Comparison of ENCODE assay signal across 13 mouse cellular contexts in the genomic region with DNA sequence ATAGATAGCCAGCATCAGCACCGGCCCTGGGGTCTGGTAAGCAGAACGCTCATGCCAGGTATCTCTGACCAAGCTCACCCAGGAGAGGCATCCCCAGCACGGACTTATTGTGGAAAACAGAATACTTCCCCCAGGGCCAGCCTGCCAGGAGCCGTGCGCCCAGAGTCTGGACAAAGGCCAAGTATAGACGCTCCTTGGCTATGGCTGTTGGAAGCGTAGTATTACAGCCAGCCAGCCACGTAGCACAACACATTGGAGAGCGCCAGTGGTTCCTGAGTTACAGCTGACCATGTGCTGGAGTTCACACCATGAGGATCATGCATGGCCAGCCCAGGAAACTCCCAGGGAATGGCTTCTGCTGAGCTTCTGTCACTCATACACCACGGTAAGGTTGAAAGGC. TPM values are rescaled to one million over a fixed set of nuclear protein-coding genes. Genes with fewer than 3 reads are reported as not detected.
A peak's percentile ranks its signal among the peaks of the same experiment; 100 is the strongest.
DNase-seq lines count a peak whose midpoint lies in the region; ATAC-seq lines count a peak whose summit lies in the region.
"Had no signal": no experiment of that assay in that cellular context is flagged by ENCODE, and none has a peak within 500 bp of the region (broad histone marks: within the 10 kb centered on the region; RNA-seq: fewer than 3 reads in every experiment).

No protein-coding gene starts in this region.

- no peaks in the 10 kb centered on the region for H3K36me3 ChIP-seq in hindbrain, embryonic 16.5 days (ENCODE audit: control insufficient read depth, insufficient read depth, low read length)

- H3K9ac ChIP-seq in hindbrain, embryonic 16.5 days (ENCODE audit: low read depth, low read length), result no peak overlapping the region
- H3K9ac ChIP-seq: liver, postnatal 0 days; midbrain, embryonic 12.5 days; neural tube, embryonic 15.5 days had no signal

- no peak for ATAC-seq in hindbrain, embryonic 16.5 days
- ATAC-seq: liver, postnatal 0 days had no signal

- 62% methylated on average over 10 of the region's 10 CpGs for WGBS in hindbrain, embryonic 16.5 days

- H3K27me3 ChIP-seq in hindbrain, embryonic 16.5 days (replicated peaks; ENCODE audit: control insufficient read depth, insufficient read depth, low read length), result no peaks in the 10 kb centered on the region
- H3K27me3 ChIP-seq: midbrain, embryonic 12.5 days; neural tube, embryonic 15.5 days had no signal

- peak overlapping the region; percentile 54; the same call in 1 of the 2 replicates for H3K27ac ChIP-seq in hindbrain, embryonic 16.5 days (ENCODE audit: low read depth, low read length)
- H3K27ac ChIP-seq: midbrain, embryonic 12.5 days; neural tube, embryonic 15.5 days had no signal

- no peak overlapping the region for H3K4me3 ChIP-seq in hindbrain, embryonic 16.5 days (ENCODE audit: low read length)
- H3K4me3 ChIP-seq: midbrain, embryonic 12.5 days; neural tube, embryonic 15.5 days had no signal

- H3K4me1 ChIP-seq in hindbrain, embryonic 16.5 days (ENCODE audit: control insufficient read depth, insufficient read depth, low read depth, low read length), result peaks cover 13% of the 10 kb centered on the region

- intact Hi-C loops in left cerebral cortex, postnatal 4 days (cut with DNase I), result no loop called here
- intact Hi-C loops in gastrocnemius, postnatal 14 days (cut with DNase I; ENCODE audit: low total_unique reads), result no loop called here

- H3K4me2 ChIP-seq in hindbrain, embryonic 16.5 days (ENCODE audit: low read length), result no peak overlapping the region
- H3K4me2 ChIP-seq: midbrain, embryonic 12.5 days; neural tube, embryonic 15.5 days had no signal

- no peaks in the 10 kb centered on the region for H3K9me3 ChIP-seq in hindbrain, embryonic 16.5 days (ENCODE audit: control insufficient read depth, low read length)
- H3K9me3 ChIP-seq: midbrain, embryonic 12.5 days; neural tube, embryonic 15.5 days had no signal

- DNase-seq in adrenal gland, postnatal 14 days, result peak; percentile 43
- DNase-seq in adrenal gland, adult 8-10 months, result no peak
- peak; percentile 41 for DNase-seq in left cerebral cortex, postnatal 4 days
- DNase-seq in left cerebral cortex, adult 11 months (ENCODE audit: low spot score), result no peak
- peak; percentile 32 for DNase-seq in gastrocnemius, postnatal 14 days
- no peak for DNase-seq in spleen, postnatal 14 days (ENCODE audit: low spot score in 2 of 2)
- DNase-seq in left cerebral cortex, adult 8-10 months (ENCODE audit: low spot score in 2 of 2), result no peak
- DNase-seq: kidney, postnatal 14 days; liver, postnatal 0 days; right cerebral cortex, postnatal 4 days had no signal

RNA-seq across cellular contexts. Expression of gene Lmf1, which starts 55.2 kb away (rescaled TPM):
- total RNA-seq in adrenal gland, postnatal 14 days (2021), result 40.2 and 40.6 TPM in 2 replicates
- total RNA-seq in adrenal gland, adult 8-10 months (2022), result 10 to 100 TPM; 36.0 to 39.9 (median 38.2) TPM
- 10 to 100 TPM; 19.4 to 21.5 TPM for total RNA-seq in left cerebral cortex, postnatal 4 days (2021)
- 10 to 100 TPM; 13.1 to 13.8 TPM for total RNA-seq in gastrocnemius, postnatal 14 days (2021)
- polyA plus RNA-seq in hindbrain, embryonic 16.5 days (2015; fragmentation: Nextera tagmentation; extraction: Ambion mirVana), result 27.7 and 28.2 TPM in 2 replicates
- 10 to 100 TPM; 22.0 to 26.3 (median 24.6) TPM for total RNA-seq in left cerebral cortex, adult 8-10 months (2022)

Comparison
In these comparisons a context has a peak if more than half of its experiments do, and no peak if none do; other contexts are left out.
1. DNase-seq: peak in adrenal gland, postnatal 14 days (single experiment), left cerebral cortex, postnatal 4 days (single experiment) and gastrocnemius, postnatal 14 days (single experiment); none in adrenal gland, adult 8-10 months (single experiment), left cerebral cortex, adult 11 months (single experiment), spleen, postnatal 14 days (0 of 2) and left cerebral cortex, adult 8-10 months (0 of 2).